Mouse (Mus musculus): ENCODE measurements at regions not wholly inside any gene's neighbourhood (a gene's known extent, or its start where the extent isn't known, plus 50 kb on each side); places are given as distances from the start of the nearest gene placed in this dataset.

DNA sequence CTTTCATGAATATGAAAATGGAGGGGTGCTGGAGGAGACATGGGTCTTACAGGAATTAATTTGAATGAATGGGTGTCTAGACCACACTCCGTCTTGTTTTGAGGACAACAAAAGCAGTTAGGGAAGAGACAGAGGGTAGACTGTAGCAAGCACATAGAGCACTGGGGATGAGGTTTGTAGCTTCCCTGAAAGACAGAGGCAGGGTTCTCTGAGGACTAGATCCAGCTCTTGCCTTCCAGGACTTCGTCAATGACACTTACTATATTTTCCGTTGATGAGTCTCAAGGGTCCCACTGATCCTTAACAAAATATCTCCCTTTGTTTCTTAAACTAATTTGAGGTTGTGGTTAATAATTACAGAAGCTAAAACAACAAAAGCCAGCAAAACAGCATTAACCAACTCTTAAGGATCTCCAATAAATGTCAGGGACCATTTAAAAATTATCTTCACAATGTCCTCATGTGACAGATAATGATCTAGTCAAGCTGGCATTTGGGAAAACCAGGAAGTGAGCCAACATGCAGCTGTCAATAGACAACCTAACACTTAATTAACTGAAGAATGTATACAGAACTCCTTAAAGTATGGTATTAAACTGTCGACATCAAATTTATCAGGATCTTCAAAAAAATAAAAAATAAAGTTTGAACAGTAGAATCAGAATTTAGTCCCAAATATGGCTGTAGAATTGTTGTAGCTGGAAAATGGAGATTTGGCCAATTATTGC is 531.6 kb upstream of the C030005K15Rik start:
- no peak for DNase-seq (ENCODE audit: low read depth, low spot score)
- 60% methylated on average over 4 of the region's 4 CpGs for WGBS

DNA sequence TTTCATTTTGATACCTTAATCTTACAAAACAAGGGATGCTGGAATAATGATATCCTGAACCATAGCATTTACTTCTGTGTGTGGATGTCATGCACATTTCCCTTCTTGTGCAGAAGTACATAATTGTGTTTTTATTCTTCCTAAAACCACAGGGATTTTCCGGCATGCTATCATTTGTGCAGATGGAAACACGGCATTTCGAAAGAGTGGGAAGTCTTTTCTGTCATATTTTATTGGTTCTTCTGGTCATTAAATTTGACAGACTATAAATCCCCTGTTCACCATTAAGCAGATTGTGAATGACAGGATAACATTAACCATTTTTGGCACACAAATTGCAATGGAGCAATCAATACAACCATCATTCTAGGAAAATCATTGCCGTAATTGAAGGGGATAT is 532.7 kb upstream of the C030005K15Rik start:
- 82% methylated on average over 4 of the region's 4 CpGs for WGBS
- no peak for DNase-seq (ENCODE audit: low read depth, low spot score)

DNA sequence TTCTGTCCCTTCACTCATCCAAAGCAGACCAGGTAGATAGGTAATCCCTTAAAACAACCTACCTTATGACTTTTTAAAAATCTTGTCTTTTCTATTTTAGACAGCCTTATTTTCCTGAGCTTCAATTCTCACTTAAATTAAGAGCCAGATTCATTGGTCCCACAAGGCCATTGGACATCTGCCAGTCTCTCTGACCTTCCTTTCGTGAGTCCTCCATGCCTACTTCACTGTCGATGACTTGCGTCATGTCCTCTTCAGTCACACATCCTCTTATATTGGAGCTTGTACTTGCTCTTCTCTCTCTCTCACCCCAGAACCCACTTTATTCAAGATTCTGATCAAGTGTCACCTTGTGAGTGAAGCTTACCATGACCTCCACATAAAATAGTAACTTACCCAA is 542.0 kb upstream of the C030005K15Rik start:
- no peak for DNase-seq (ENCODE audit: low read depth, low spot score)
- WGBS = 87% methylated on average over 3 of the region's 3 CpGs

DNA sequence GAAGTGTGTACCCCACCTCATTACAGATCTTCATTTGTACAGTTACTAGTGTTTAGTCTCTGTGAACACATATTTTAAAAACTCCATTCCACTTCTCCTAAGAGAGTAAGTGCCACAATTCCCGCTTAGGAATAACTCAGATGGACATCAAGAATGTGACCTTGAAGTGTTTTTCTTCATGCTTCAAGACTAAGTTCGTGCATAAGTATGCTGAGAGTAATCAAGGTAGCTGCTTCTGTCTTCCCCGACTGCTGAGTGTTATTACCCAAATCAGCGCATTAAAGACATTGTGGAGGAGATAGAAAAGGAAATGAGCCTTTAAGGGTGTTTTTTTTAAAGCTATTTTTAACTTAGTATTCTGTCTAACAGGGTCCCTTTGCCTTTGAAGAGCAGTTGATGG is 565.1 kb upstream of the C030005K15Rik start:
- no peak for DNase-seq (ENCODE audit: low read depth, low spot score)
- WGBS = 46% methylated on average over 4 of the region's 4 CpGs

DNA sequence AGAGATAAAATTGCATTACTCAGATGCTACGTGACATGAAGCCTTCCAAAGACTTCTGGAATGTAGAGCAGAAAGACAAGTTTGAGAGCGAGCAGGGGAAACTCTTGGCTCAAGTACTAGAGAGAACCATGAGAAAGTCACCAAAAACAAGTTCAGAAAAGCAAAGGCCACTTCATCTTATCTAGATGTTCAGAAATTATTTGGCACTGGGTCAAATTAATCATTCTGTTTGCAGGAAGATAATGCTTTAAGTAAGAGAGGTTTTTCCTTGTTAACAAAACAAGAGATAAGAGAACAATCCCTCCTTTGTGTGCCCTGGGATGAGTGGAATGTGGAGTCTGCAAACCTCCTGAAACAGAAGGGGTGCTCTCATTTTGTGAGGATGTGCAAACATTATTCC is 565.6 kb upstream of the C030005K15Rik start:
- WGBS = 19% methylated on average over 2 of the region's 2 CpGs
- DNase-seq (ENCODE audit: low read depth, low spot score) = no peak

DNA sequence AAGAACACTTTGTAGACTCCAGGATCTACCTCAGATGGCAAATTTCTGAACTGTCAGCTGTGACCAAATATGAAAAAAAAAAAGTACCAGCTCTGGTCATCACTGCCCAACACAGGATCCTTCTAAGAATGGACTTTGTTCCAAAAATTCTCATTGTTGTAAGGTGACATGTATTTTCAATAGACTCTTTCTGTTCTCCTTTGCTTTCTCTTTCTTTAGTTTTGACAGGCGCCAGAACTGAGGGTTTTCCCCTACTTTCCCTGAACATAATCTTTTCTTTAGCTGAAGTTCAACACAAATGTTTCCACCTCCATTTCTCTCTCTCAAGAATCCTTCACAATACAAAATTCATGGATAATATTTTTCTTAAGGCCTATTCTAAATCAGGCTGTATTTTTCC is 579.1 kb upstream of the C030005K15Rik start:
- DNase-seq (ENCODE audit: low read depth, low spot score) = no peak
- 97% methylated on average over 1 of the region's 1 CpGs for WGBS

DNA sequence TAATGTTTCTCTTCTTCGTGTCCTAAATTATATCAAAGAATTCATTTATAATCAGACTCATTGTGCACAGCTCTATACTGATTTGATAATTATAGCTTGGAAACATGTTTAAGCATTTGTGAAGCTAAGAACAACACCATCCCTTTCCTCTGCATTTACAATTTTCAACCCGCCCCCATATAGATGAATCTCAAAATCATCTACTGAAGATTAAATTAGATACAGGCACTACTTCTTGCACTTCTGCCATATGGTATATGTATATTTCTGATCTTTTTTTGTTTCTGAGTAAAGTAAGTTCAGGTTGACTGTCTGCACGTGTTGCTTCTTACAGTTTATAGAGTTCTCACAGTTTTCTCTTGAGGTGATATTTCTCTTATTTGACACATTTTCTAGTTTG is 583.1 kb upstream of the C030005K15Rik start:
- WGBS = 87% methylated on average over 3 of the region's 3 CpGs

DNA sequence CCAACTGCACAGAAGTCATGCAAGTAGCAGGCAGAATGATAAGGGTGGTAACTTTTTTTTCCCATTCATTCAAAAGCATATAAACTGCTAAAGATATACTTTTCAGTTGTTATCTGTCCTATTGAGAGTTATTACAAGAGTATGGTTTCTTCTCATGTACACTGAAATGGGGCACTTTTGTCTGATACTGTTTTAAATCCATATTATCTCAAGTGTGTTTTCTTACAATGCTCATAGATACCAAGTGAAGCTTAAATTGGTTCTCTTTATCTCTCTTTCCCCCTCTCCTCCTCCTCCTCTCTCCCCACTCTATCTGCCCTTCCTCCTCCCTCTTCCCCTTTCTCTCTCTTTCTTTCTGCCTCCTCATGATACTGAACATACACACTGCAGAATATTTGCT is 584.8 kb upstream of the C030005K15Rik start:
- no peak for DNase-seq (ENCODE audit: low read depth, low spot score)

More for the DNA sequence above, 583.1 kb upstream of the C030005K15Rik start:
- DNase-seq (ENCODE audit: low read depth, low spot score) = no peak

DNA sequence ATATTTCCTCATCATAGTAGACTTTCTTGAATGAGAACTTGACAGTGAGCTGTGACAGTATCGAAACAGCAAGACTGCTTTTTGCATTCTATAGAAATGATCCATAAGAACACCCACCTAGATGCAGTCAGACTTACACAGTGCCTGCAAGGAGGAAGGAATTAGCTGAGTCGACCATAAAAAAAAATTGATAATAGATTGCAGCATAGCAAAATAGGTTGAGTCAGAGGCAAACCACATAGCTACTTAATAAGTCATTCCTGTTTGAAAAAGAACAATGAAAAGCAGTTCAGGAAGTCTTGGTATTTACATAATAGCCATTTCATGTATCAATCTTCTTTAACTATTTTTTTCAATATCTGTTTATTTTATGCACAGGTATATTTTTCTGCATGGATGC is 591.9 kb upstream of the C030005K15Rik start:
- no peak for DNase-seq (ENCODE audit: low read depth, low spot score)
- 83% methylated on average over 2 of the region's 2 CpGs for WGBS

DNA sequence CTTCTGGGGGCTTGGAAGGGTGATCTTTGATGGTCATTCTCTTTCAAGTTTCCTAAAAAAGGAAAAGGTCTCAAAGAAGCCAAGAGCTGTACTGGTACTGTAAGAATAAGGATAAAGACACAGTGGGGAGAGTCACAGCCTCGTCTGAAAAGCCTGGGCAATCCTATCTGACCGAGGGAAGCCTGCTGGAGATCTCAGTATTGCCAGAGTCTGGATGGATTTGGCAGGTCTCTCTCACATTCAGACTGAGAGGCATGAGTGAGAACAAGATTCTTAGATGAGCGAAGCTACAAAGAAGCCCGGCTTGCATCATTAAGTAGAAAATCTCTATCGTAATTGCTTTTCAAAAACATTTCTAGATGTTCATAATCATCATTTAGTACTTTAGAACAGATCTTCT is 590.4 kb upstream of the Atp2b1 start:
- DNase-seq (ENCODE audit: low read depth, low spot score) = no peak
- 86% methylated on average over 5 of the region's 5 CpGs for WGBS

DNA sequence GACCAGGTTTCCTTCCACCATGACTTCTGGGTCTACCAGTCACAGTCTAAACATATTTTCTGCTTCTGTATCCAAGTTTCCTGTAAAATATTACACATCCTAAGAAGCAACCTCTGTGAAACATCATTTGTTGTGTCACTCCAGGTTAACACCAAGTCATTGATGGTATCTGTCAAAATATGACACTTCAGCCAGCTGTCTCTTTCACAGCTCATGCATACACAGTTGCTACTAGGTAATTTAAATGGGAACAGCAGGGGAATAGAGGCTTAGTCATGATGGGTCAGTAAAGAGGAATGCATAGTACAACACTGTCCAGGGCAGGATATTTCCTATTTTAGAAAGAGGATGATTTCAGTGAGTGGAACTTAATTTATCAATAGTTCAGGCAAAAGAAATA is 589.6 kb upstream of the Atp2b1 start:
- no peak for DNase-seq (ENCODE audit: low read depth, low spot score)

DNA sequence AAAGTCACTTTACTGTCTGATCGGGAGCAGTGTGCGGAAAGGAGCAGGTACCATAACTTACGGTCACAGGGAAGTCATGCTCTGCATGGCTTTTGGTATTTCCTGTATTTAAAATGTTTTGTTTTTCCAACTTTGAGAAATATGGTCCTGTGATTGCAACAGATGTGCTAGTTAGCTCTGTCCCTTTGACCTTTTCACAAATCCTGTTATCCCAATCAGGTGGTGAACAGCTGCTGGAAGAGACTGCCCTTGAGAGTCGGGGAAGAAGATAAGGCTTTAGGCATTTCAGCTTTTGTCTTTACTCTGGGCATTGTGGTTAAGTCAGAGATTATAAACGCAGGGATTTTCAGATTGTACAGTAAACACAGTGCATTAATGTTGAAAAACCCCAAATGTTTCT is 588.5 kb upstream of the Atp2b1 start:
- WGBS = 66% methylated on average over 5 of the region's 5 CpGs
- DNase-seq (ENCODE audit: low read depth, low spot score) = no peak

DNA sequence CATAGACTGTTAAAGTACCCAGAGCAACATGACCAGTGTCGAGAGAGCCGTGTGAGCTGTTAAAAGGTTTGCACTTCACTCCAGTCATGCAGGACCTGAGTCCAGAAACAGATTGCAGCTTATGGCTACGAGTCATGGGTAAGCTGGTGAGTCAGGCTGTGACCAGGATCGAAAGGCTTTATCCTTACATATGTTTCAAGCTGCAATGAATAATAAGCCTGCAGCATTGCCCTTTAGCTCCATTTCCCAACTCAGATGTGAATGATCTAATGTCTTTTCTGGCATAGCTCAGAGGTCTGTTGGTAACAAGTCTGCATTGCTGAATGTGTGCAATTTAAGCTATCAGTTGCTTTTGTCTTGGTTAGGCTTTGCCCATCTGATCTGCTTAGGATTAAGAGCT is 581.5 kb upstream of the Atp2b1 start:
- WGBS = 57% methylated on average over 4 of the region's 4 CpGs
- no peak for DNase-seq (ENCODE audit: low read depth, low spot score)

DNA sequence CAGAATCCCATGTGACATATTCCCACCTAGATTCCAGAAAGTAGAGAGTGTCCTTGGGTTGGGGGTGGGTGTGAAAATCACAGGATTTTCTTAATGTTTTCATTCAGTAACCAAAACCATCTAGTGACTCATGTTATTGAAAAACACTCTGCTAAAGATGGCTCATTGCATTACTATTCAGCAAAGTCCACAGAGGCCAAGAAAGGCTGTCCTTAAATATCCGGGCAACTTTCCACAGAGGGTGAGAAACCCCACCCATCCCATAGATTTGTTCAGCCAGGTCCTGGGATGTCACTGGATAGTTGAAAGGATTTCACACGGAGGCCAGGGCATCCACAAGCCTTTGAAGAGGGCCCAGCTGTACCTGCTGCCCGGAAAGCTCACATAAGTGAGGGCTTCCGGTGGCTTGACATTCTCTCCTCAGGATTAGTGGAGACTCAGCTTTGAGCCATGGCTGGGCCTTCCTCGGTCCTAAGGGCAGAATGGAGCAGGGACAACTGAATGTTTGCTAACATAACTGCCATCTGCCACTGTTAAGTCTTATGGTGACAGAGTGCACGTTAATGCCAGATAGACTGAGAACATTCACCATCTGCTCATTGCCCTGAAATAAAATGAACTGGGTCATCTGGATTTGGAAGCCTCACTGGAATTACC is 580.7 kb upstream of the Atp2b1 start:
- DNase-seq (ENCODE audit: low read depth, low spot score) = no peak
- 47% methylated on average over 6 of the region's 6 CpGs for WGBS

DNA sequence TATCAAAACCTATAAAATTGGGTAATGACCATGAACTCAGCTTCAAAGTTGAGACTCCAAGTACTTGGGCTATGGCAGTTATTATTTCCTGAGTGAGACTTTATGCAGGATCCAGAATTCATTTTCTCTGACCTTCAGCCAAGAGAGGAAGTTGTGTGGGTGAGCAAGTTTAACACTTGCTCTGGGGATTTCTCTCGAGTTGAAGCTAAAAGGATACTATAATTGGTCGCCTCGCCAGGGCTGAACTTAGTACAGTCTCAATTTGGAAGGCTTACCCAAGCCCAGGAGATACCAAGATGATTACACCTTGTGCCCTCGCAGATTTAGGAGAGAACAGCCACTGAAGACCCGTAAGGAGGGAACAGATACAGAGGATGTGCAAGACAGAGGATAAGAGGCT is 570.4 kb upstream of the Atp2b1 start:
- no peak for DNase-seq (ENCODE audit: low read depth, low spot score)
- WGBS = 72% methylated on average over 5 of the region's 5 CpGs

DNA sequence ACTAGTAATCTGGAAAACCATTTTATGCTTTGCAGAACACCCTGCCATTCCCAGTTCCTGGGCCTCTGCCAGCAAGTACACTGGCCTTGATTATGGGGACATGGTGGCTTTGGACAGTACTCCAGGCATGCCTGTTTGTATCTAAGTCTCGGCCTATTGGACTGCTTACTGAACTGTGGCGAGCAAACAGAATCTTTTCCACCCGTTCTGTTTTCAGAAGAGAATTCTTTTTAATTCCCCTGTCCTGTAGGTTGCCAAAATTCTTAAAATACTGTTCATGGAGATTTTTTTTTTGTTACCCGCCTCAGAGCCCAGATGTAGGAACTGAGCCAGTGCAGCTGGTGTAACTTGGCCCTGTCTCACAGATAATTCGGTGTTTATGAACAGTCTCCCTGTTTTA is 564.7 kb upstream of the Atp2b1 start:
- DNase-seq (ENCODE audit: low read depth, low spot score) = no peak
- WGBS = 66% methylated on average over 5 of the region's 5 CpGs

DNA sequence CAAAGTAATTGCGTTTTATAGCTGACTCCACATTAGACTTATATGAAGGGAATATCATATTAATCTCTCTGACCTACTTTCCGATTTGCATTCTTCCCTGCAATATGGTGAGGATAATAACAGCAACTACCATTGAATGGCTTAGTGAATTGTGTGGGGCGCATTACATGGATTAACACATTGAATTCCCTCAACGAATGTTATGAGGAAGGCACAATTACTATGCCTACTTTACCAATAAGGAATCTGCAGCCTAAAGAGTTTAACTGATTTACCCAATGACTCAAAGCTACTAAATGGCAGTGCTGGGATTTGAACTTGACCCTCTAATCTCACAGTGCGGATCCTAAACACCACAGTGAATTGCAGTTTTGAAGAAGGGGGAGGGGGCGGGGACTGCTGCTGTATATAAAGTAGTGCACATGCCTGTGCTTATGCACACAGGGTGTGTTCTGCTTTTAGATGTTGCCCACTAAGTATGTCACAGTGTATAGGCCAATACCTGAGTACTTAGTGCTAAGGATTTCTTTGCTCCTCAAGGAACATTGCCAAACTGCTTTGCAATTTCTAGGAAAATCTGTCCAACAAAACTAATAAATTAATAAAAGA is 563.8 kb upstream of the Atp2b1 start:
- no peak for DNase-seq (ENCODE audit: low read depth, low spot score)
- WGBS = 88% methylated on average over 6 of the region's 6 CpGs

DNA sequence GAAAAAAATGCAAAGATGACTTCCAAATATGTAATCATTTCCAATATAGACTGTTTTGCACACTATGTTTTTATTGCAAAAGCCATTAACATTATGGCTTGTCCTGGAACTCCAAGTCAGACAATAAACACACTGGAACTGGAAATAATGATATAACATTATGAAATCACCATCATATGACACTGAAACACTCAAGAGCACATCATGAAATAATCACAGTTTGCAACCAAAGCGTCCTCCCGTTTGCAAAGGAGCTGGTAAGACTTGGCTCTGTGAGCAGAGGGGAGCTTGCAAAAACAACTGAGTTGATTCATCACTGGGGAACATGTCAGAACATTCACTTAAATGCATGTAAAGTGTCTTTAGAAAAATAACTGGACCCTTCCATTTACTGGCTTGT is 562.1 kb upstream of the Atp2b1 start:
- 62% methylated on average over 2 of the region's 2 CpGs for WGBS
- DNase-seq (ENCODE audit: low read depth, low spot score) = no peak

DNA sequence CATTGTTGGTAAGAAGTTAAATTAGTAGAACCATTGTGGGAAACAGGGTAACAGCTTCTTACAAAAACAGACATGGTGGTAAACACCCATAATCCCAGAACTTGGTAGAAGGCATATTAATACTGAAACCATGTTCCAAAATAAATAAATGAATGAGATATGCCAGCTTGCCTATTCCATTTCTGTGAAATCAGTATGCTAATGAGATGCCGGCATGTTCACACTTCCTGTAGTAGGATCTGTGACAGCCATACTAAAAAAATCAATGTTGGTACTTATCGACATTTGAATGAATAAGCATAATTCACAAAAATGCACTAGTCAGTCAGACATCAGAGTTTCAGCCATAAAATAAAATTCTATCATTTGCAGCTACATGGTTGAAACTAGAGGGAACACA is 559.7 kb upstream of the Atp2b1 start:
- 91% methylated on average over 2 of the region's 2 CpGs for WGBS

DNA sequence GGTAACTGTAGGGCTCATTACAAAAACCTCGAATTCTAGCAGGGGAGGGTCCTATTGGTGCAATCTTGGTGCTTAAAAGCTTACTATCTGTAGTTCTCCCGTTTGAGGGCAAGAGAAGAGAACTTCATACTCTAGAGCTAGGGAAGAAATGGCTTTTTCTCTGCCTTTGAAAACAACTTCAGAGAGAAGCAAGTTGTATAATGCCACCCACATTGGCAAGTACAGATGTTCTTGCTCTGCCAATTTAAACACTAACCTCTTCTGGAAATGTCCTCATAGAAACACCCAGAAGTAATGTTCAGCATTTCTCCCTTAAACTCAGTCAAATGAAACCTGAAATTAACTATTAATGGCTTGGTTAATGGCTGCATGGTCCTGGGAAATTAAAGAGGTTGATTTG is 549.6 kb upstream of the Atp2b1 start:
- WGBS = 58% methylated on average over 2 of the region's 2 CpGs

More for the DNA sequence above, 559.7 kb upstream of the Atp2b1 start:
- DNase-seq (ENCODE audit: low read depth, low spot score) = no peak

DNA sequence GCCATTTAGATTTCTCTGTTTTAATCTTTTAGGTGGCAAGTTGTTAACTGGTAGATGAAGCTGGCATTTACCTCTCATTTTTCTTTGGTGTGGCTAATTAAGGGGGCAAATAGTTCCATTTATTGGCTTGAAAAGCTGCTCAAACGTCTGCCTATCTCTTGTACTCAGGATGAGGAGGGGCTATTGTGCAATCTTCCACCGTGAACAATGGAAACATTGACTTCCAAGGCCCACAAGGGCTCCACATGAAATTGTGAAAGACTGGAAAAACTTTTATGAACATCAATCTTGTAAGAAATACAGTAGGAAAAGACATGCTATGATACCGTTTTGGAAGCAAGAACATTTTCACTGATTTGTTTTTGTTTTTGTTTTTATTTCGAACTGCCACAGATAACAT is 541.6 kb upstream of the Atp2b1 start:
- WGBS = 42% methylated on average over 4 of the region's 4 CpGs
- DNase-seq (ENCODE audit: low read depth, low spot score) = no peak

More for the DNA sequence above, 549.6 kb upstream of the Atp2b1 start:
- DNase-seq (ENCODE audit: low read depth, low spot score) = no peak
